Mouse (Mus musculus) layer of hippocampus, adult 18-20 months (tissue): Measurements from ENCODE around the gene Rtn4rl1. TPM values are rescaled to one million over a fixed set of nuclear protein-coding genes. Genes with fewer than 3 reads are reported as not detected.
"Not testable (repeated sequence)": the region's sequence is repeated elsewhere in the genome, so short reads cannot be mapped to it uniquely, and the experiment has no call there.

Experiments
- DNase-seq, 2 experiments: peaks; one replicate each; pipeline ENCODE4 v3.0.0; 2022; ENCODE audit warnings: low spot score in 2 of 2
- total RNA-seq, 2 experiments: library from RNA; stranded (reverse); gene quantifications; 2 replicates each; pipeline ENCODE4 v1.2.3; 2021

The Rtn4rl1 gene
- total RNA-seq, 2 experiments from 2014 or later, result 109 to 117 TPM

DNA sequence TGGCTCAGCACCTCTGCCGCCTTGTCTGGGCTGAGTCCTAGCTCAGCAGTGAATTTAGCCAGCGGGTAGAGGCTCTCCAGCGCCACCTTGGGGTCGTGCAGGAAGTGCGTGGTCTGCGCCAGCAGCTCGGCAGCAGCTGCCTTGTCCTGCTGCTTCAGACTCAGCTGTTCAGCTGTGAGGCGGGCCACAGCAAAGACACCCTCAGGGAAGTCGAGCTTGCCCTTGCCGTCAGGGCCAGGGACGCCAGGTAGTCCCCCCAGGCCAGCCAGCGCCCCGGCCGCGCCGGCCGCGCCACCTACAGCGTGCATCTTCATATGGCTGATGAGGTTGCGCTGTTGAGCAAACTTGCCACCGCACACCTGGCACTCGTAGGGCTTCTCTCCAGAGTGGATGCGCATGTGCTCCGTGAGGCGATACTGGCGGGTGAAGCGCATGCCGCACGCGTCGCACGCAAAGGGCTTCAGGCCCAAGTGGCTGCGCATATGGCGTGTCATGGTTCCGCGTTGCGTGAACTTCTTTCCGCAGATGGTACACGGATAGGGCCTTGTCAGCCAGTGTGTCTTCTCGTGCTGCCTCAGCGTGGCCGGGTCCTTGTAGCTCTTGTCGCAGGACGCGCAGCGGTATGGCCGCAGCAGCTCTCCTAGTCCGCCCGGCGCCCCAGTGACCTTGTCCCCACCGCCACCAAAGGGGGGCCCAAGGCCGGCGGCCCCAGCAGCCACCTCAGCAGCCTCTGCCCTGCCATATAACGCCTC is 28.0 kb upstream of the Rtn4rl1 start:
- DNase-seq, result peak; percentile 74 to 86

DNA sequence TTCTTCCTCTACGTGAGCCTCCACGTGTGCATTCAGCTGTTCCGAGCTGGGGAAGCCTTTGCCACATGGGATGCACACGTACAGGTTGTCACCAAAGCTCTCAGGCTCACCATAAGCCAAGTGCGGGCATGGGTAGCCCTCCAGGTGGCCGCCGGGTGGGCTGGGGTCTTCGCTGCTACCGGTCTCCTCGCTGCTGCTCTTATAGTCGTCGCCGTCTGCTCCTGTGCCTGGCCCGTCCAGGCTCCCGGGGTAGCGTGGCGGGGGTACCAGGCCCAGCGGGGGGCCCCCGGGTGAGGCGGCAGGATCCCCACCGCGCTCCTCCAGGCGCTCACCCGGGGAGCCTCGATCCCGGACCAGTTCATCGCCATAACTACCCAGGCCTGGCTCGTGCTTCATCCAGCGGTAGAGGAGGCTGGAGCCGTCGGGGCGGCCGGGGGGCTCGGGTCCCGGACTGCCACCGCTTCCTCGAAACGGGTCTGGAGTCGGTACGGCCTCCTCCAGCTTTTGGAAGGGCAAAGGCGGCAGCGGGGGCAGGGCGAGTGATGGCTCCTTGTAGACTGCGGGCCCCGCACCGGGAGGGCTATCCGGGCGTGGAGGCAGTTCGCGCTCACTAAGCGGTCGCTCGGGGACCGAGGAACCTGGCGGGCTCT is 27.3 kb upstream of the Rtn4rl1 start:
- no peak for DNase-seq

DNA sequence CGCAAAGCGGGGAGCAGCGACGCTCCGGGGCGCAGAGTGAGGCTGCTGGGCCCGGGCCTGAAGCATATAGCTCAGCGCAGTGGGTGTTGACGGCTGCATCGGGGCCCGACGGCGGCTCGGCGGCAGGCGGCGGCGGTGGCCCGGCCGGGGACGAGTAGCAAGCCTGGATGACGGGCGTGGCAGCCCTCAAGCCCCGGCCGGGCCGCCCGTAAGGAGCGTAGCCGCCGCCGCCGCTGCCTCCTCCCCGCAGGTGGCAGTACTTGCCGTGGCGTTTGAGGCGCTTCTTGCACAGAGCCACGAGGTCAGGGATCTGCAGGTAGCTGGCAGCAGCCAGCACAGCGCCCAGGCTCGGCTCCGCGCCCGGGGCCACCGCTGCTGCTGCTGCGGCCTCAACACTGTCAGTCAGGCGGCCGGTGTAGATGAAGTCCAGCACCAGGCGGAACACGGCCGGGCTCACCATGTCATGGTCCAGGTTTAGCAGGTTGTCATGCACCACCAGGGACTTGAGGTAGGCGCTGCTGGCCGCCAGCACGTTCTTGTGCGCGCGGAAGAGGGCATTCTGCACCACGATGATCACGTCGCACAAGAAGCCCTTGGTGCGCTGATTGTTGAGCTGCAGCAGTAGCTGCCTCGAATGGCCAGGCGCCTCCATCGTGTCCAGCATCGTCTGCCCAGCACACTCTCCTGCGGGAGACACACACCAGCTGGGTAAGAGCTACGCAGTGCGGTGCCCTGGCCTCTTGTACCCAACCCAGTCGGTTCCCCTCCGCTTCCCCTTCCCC is 26.5 kb upstream of the Rtn4rl1 start:
- no peak for DNase-seq

DNA sequence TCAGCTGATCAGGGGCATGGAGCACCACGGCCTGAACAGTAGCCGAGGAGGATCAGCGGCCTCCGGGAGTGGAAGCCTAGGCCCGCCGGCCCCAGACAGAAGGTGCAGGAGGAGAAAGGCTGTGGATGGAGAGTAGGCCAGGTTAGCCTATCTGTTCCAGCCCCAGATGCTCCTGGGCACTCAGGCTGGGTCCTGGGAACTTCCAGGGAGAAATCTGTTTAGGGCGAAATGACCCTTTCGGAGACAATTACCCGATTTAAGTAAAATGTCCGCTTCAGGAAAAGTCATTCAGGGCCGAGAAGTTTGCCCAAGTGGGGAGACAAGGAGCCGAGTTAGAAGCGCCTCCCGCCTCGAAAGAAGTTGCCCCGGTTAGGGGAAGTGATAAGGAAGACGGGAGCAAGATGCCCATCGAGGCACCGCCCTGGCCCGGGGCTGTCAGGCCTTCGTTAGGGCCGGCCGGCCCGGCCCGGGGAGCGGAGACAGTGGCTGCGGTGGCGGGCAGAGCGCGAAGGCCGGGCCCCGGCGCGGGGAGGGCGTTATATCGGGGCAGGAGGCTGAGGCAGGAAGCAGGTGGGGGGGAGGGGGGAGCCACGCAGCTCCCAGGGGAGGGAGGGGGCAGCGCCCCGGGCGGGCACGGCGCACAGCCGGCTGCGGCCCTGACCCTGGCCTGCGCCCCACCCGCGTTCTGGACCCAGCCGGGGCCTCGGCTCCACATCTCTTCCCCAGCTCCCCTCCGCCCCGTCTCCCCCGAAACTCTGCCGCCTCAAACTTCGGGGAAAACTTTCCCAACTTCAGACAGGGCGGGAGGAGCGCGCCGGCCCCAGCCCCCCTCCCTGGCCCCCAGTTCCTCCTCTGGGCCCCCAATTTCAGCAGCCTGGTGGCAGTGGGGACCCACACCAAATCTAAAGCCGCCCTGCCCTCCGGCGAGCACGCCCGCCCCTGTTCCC is 25.7 kb upstream of the Rtn4rl1 start:
- DNase-seq, result no peak

DNA sequence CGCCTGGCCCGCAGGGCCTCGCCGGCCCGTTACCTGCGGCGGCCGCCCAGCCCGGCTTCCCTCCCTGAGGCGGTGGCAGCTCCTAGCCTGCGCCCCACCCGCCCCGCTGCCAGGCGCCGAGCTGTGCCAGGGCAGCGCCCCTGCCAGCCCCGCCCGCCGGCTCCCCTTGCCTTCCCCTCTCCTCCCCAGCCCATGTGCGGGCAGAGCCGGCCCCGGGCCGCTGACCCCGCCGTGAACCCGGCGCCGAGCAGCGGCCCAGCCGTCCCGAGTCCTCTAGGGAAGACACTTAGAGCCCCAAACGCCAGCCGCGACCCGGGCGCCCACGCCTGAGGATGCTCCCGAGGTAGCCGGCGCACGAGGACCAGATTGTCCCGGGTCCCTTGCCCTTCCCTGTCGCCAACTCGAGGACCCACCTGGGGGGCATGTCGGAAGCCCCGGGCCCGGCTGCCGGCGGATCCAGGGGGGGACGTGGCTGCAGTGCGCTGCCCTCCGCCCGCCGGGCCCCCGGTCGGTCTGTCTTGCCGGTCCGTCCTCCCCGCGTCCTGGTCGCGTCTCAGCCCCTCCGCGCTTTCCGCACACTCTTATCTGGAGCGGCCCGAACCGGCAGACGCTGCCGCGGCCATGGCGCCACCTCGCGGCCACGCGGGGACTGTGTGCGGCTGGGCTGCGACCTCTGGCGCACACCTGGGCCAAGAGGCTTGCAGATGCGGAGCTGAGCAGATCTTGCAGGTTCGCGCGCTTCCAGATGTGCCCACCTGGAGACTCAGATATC is 24.8 kb upstream of the Rtn4rl1 start:
- DNase-seq, result peak; percentile 68 to 77

DNA sequence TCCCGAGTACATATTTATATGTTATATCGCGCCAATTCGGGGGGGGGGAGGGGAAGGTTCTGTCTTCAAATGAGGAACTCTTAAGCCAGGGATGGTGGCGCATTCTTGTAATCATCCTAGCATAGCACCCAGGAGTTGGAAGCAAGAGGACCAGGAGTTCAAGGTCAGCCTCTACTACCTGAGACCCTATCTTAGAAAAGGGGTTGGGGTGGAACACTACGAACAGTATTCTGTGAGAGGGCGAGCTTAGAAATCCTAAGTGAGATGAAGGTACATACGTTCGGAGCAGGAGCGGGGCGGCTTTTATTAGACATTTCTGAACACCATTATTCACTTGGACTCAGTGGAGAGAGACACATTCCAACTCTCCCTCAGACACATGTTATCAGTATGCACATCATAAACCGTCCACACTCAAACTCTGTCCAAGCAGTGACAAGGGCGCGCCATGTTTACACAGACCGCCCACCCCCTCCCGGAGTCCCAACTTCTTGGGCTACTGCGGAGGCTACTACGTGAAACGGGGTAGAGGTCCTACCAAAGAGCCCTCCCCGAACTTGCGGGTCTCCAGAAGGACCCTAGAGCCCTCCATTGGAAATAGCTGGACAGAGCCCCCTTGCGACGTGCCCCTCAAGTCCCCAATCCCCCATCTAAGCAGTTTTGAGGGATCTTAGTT is 24.0 kb upstream of the Rtn4rl1 start, which contains the start of gene Hic1:
Gene Hic1 (minus strand): TSS at position 115 of the 676 bp plus-strand sequence.
- no peak for DNase-seq

DNA sequence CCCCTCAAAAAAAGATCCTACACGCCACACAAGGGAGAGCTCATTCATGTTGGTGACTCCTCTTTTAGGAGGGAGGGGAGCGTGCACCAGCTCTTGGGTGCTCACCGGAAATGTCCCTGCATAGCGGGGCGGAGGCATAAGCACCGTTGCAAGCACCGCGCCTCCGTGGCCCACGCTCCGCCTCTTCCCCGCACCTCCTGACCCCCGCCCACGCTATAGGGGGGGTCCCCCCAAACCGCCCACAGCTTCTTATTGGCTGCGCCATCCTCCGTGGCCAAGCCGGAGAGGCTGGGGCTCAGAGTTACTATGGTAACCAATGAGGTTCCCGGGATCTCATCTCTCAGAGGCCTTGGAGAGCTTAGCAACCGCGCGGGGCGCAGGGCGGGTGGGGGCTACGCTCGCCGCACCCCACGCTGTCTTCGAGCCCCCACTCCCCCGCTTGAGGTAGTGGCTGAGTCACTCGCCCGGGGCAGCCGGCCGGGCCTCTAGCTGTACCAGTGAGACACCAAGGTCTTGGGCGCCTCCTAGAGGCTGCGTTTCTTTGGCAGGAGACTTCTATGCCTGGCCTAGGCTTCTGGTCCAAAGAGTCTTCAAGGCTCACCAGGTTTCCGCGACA is 23.3 kb upstream of the Rtn4rl1 start:
- peak; percentile 86 to 96 for DNase-seq

DNA sequence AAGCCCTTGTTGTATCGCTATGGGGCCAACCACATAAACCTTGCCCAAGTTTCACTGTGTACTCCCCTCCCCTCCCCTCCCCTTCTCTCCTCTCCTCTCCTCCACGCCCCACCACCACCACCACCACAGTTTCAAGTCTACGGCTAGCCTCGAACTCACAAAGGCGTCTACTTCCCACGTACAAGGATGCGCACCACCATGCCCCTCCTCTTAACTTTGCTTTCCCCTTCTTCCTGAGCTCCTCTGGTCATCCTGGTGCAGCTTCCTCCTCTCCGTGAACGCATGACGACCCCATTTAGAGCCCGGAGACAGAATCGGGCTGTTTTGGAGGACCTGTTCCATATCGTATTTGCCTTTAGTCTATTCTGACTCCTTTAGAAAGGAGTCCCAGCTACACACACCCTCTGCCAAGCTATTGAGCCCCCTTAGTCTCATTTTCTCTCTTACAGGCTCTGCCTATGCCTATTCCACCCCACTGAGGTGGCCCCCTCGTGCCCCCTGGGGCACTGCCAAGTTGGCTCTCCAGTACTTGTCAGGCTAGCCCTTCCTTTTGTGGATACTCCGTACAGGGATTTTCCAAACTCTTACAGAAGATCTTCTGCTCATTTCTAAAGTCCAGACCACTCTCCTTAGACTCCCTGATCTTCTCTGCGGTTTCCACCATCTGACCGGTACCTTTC is 22.3 kb upstream of the Rtn4rl1 start:
- DNase-seq, result no peak

DNA sequence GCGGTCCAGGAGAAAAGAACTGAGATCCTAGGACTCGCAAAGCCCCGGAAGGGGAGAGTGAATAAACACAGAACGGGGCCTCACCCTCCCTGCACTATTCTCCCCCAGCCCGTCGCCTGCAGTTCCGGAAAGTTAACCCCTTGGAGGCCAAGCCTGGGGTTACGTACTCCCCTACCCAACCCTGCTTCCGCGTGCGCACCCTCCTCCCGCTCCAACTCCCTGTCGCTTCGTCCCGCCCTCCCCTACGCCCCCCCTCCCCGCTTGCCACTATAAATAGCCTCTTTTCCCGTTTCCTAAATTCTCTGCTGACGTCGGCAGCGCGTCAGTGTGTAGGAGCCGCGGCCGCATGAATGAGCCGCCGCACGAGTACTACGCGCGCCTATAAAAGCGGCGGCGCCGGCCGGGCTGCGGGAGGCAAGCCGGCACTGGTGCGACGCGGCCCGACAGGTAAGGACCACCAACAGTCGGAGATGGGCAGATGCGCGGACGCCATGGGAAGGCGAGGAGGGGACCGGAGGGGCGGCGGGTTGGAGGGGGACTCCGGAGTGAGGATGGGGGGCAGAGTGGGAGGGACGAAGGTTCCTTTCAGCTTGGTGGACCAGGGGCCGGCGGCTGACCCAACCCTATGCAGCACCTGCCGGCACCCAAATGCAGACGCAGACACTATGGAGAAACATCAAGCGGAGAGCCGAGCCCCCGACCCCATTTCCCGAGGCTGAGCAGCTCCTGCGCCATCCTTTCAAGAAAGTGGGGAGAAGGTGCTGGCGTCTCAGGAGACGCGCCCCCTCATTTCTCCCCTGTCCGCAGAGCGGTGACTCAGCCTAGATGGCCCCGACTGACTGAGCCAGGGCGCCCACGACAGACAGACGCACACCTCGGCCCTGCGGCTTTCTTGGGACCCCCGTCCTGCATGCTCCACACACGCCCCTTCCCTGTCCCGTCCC is 21.2 kb upstream of the Rtn4rl1 start:
- DNase-seq, result peak in 1 of 2 experiments; percentile 67

DNA sequence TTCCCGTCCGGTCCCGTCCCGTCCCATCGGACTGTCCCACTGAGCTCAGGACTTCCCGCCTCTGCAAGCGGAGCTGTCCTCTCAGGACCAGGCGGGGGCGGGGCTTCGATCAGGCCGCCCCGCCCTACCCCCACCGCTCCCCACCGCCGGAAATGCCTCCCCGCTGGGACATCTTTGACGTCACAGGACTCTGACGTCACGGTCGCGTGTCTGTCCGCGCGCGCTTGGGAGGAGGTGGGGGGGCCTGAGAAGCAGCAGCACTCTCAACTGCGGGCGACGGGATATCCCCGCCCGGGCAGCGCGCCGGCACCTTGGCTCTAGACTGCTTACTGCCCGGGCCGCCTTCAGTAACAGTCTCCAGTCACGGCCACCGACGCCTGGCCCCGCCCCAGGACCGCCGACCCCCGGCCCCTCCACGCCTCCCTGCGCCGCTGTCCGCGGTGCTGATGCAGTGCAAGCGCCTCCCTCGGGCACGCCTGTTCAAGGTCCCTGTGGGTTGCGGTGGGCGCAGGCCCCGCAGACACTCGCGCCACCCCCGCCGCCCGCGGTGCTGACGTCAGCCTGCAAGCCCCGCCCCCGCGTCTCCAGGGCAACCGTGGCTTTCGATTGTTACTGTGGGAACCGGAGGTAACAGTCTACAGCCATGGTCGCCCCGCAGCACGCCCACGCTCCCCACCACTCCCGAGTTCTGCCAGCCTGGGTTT is 20.3 kb upstream of the Rtn4rl1 start:
- DNase-seq, result peak; percentile 95 to 97

DNA sequence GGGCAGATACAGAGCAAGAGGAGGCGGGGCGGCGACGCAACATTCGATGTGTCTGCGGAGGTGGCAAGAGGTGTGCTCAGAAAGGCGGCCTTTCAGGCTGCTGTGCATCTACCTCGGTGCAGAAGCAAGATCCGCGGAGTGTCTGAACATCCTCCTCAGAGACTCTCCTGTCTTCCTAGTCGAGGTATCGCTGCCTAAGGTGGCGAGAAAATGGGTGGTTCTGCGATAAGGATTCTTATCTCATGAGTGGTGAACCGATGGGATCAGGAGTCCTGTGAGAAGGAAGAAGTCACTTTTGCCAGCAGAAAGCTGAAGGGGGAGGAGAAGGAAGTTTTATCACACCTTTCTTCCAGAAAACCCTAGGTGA is 19.8 kb upstream of the Rtn4rl1 start:
- no peak for DNase-seq

DNA sequence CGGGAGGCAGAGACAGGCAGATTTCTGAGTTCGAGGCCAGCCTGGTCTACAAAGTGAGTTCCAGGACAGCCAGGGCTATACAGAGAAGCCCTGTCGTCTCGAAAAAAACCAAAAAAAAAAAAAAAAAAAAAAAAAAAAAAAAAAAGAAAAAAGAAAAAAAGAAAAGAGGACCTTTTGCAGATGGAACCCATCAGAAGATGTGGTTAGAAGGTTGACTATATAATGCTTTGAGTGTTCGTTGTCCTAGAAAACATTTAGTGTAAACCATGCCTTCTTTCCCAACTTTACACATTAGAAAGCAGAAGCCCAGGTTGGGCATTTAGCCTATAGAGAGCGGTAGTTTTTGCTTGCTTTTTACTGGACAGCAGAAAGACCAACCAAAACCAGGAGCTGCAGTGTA is 19.0 kb upstream of the Rtn4rl1 start:
- not testable (repeated sequence) for DNase-seq

DNA sequence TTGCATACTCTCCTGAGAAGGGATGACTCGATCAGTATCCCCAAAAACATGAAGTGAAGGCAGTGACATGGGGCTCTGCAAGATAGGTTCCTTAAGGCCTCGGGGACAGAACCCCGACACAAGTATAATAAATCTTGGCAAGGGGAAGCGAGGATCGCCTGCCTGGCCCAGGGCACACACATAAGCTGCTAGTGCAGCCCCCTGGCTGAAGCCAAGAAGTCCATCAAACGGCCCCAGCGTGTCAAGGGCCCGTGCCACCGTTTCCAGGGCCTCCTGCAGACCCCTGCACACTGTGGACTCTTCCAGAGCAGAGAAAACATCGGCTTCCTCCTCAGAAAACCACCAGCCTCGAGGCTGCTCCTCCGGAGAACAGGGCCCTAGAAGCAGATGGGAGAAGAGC is 15.6 kb upstream of the Rtn4rl1 start:
- no peak for DNase-seq

DNA sequence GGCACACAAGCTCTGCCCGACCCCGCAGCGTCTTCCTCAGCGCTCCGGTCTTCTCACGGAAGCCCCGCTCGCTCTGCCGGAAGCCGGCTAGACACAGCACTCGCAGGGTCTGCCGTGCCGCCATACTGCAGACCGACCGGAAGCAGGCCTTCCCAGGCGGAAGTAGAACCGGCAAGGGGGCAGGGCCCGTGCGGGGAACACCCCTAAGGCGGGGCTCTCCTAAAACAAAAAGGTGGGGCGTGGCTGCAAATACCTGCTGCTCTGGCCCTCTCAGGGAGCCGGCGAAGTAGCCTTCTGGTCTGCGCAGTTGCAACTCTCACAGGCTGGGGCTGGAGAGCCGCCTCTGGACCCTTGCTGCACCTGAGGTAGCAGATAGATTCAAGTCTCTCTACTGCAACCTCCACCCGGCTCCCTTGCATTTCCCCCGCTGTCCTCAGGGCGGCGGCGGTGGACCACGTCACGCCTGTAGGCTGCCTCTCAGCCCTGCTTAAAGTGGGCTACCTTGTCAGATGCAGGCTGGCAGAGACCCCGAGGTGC is 14.8 kb upstream of the Rtn4rl1 start, which contains the start of gene Ovca2:
Gene Ovca2 (minus strand): TSS at position 164 of the 537 bp plus-strand sequence.
- DNase-seq, result peak; percentile 85 to 90

DNA sequence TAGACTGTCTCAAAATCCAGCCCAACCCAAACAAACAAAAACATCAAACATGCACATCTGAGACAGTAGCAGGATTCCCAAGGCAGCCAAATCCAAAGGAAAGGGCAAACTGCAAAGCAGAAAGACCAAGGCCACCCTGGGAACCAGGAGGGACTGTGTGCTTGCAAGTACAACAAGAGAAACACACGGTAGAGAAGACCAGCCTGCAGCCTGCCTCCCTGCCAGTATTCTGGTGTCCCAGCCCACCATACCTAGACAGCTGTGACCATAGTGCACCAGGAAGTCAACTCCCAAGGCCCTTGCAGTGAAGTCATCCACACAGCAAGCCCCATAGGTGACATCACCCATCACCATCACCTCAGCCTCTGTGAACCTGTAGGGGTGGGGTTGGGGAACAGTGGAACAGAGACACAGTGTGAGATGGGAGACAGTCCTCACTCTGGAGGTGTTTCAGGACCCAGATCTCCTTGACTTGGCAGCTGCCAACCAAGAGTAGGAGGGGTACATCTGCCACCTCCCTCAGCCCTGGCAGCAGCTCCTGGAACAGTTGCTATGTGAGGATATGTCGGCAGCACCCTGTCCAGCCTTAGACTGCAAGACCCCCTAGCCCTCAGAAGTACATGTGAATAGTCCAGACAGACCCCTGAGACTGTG is 9.5 kb upstream of the Rtn4rl1 start:
- DNase-seq, result peak; percentile 76 to 91

DNA sequence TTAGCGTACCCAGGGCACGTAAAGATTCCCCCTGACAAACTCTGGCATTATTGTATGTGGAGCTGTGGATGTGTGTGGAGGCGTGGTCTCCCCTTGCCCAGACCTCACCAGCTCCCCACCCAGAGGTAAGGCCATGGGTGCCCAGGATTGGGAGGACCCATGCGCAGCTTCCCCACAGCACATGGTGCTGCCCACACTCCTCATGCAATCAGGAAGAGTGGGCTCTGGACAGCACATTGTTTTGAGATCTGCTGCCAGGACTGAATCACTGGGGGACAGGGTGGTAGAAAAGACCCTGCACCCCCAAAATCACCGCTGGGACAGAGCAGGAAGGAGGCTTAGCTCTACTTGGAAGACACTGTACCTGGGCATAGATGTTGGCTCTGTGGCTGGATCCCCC is 9.0 kb upstream of the Rtn4rl1 start:
- peak in 1 of 2 experiments; percentile 70 for DNase-seq
